Mouse (Mus musculus): ENCODE measurements around the gene Mthfd2. TPM values are rescaled to one million over a fixed set of nuclear protein-coding genes. Genes with fewer than 3 reads are reported as not detected.

Gene Mthfd2
- polyA plus RNA-seq, 1 experiment from 2014 or later, result 43.5 TPM

GRCm38 (mm10) chr6:83264516-83264915 is 61.2 kb downstream of the Mthfd2 start:
- ATAC-seq, result no peak
- WGBS, result 100% methylated on average over 1 of the region's 1 CpGs

More at GRCm38 (mm10) chr6:83264516-83264915, 61.2 kb downstream of the Mthfd2 start:
- no peaks in the 10 kb centered on the region for H3K27me3 ChIP-seq (replicated peaks; ENCODE audit: control insufficient read depth, insufficient read depth, low read length)
- no peak overlapping the region for H3K4me3 ChIP-seq (ENCODE audit: low read length)
- no peaks in the 10 kb centered on the region for H3K9me3 ChIP-seq (ENCODE audit: control insufficient read depth, low read length)
- no peak overlapping the region for H3K4me2 ChIP-seq (ENCODE audit: low read depth, low read length)
- H3K4me1 ChIP-seq (ENCODE audit: control insufficient read depth, insufficient read depth, low read length), result no peaks in the 10 kb centered on the region
- no peaks in the 10 kb centered on the region for H3K36me3 ChIP-seq (ENCODE audit: control insufficient read depth, insufficient read depth, low read length)
- no peak overlapping the region for H3K9ac ChIP-seq (ENCODE audit: low read depth, low read length)
- H3K27ac ChIP-seq (ENCODE audit: low read length), result no peak overlapping the region

Other genes with a start within 250 kb of the Mthfd2 start
- gene Pcgf1, start 248.0 kb downstream of the Mthfd2 start, polyA plus RNA-seq (2015; fragmentation: Nextera tagmentation; extraction: Ambion mirVana), result 27.2 and 29.7 TPM in 2 replicates
- 0.58 and 0.62 TPM in 2 replicates for gene Lbx2, start 239.5 kb downstream of the Mthfd2 start, polyA plus RNA-seq (2015; fragmentation: Nextera tagmentation; extraction: Ambion mirVana)
- gene Ccdc142, start 224.3 kb downstream of the Mthfd2 start, polyA plus RNA-seq (2015; fragmentation: Nextera tagmentation; extraction: Ambion mirVana), result 1.7 and 3.0 TPM in 2 replicates
- gene Gm42688, start 224.3 kb downstream of the Mthfd2 start, polyA plus RNA-seq (2015; fragmentation: Nextera tagmentation; extraction: Ambion mirVana), result 1.7 and 2.0 TPM in 2 replicates
- 118 and 134 TPM in 2 replicates for gene Mrpl53, start 216.9 kb downstream of the Mthfd2 start, polyA plus RNA-seq (2015; fragmentation: Nextera tagmentation; extraction: Ambion mirVana)
- gene Mogs, start 210.4 kb downstream of the Mthfd2 start, polyA plus RNA-seq (2015; fragmentation: Nextera tagmentation; extraction: Ambion mirVana), result 8.8 and 9.4 TPM in 2 replicates
- gene Wbp1, start 204.3 kb downstream of the Mthfd2 start, polyA plus RNA-seq (2015; fragmentation: Nextera tagmentation; extraction: Ambion mirVana), result 94.4 and 95.5 TPM in 2 replicates
- gene Ino80b, start 200.5 kb downstream of the Mthfd2 start, polyA plus RNA-seq (2015; fragmentation: Nextera tagmentation; extraction: Ambion mirVana), result 8.2 and 8.8 TPM in 2 replicates
- gene Rtkn, start 190.4 kb downstream of the Mthfd2 start, polyA plus RNA-seq (2015; fragmentation: Nextera tagmentation; extraction: Ambion mirVana), result 24.4 and 26.1 TPM in 2 replicates
- gene Wdr54, start 169.5 kb downstream of the Mthfd2 start, polyA plus RNA-seq (2015; fragmentation: Nextera tagmentation; extraction: Ambion mirVana), result 2.9 and 4.6 TPM in 2 replicates
- 1.9 and 2.4 TPM in 2 replicates for gene 1700003E16Rik, start 169.5 kb downstream of the Mthfd2 start, polyA plus RNA-seq (2015; fragmentation: Nextera tagmentation; extraction: Ambion mirVana)
- 73.5 and 84.5 TPM in 2 replicates for gene Dctn1, start 160.0 kb downstream of the Mthfd2 start, polyA plus RNA-seq (2015; fragmentation: Nextera tagmentation; extraction: Ambion mirVana)
- 0.56 and 1.2 TPM in 2 replicates for gene Slc4a5, start 106.1 kb downstream of the Mthfd2 start, polyA plus RNA-seq (2015; fragmentation: Nextera tagmentation; extraction: Ambion mirVana)
- 50.8 and 52.8 TPM in 2 replicates for gene Mob1a, start 108 bp upstream of the Mthfd2 start, polyA plus RNA-seq (2015; fragmentation: Nextera tagmentation; extraction: Ambion mirVana)
- gene Bola3, start 23.2 kb upstream of the Mthfd2 start, polyA plus RNA-seq (2015; fragmentation: Nextera tagmentation; extraction: Ambion mirVana), result 173 and 186 TPM in 2 replicates
- gene Tet3, start 133.2 kb upstream of the Mthfd2 start, polyA plus RNA-seq (2015; fragmentation: Nextera tagmentation; extraction: Ambion mirVana), result 40.1 and 43.5 TPM in 2 replicates
- gene Dguok, start 181.1 kb upstream of the Mthfd2 start, polyA plus RNA-seq (2015; fragmentation: Nextera tagmentation; extraction: Ambion mirVana), result 68.5 and 72.4 TPM in 2 replicates
- 1,727 and 1,747 TPM in 2 replicates for gene Actg2, start 210.4 kb upstream of the Mthfd2 start, polyA plus RNA-seq (2015; fragmentation: Nextera tagmentation; extraction: Ambion mirVana)
- 29.4 and 30.5 TPM in 2 replicates for gene Stambp, start 246.8 kb upstream of the Mthfd2 start, polyA plus RNA-seq (2015; fragmentation: Nextera tagmentation; extraction: Ambion mirVana)